Mouse (Mus musculus): ENCODE results near the gene Sipa1l1. TPM values are rescaled to one million over a fixed set of nuclear protein-coding genes. Genes with fewer than 3 reads are reported as not detected.

Gene Sipa1l1
- polyA plus RNA-seq, 1 experiment from 2014 or later = 32.8 TPM

GRCm38 (mm10) chr12:82298662-82299460, 129.7 kb downstream of the Sipa1l1 start:
- Histone ChIP-seq H3K36me3 (ENCODE audit: control insufficient read depth, insufficient read depth, low read length) (no peaks in the 10 kb centered on the region), H3K9me3 (replicated peaks; ENCODE audit: control insufficient read depth, low read length) (no peaks in the 10 kb centered on the region), H3K4me2 (ENCODE audit: low read depth, low read length) (no peak overlapping the region), H3K4me1 (ENCODE audit: control insufficient read depth, insufficient read depth, low read length) (0 out of 2 replicates have a peak, but pooled peaks cover 2% of the 10 kb centered on the region), H3K4me3 (replicated peaks; ENCODE audit: low read length) (no peak overlapping the region), H3K27ac (ENCODE audit: low read length) (no peak overlapping the region), H3K27me3 (ENCODE audit: control insufficient read depth, insufficient read depth, low read length) (no peaks in the 10 kb centered on the region), H3K9ac (ENCODE audit: low read length) (no peak overlapping the region)
- 81% methylated on average over 9 of the region's 9 CpGs for WGBS
- ATAC-seq (ENCODE audit: insufficient read depth, low FRiP score) = no peak

- Histone ChIP-seq H3K9me3 (replicated peaks; ENCODE audit: control insufficient read depth, low read length) (no peaks in the 10 kb centered on the region), H3K4me1 (ENCODE audit: control insufficient read depth, insufficient read depth, low read length) (peaks cover 11% of the 10 kb centered on the region; the same call in 1 of the 2 replicates), H3K27me3 (ENCODE audit: control insufficient read depth, insufficient read depth, low read length) (no peaks in the 10 kb centered on the region), H3K9ac (ENCODE audit: low read length) (no peak overlapping the region), H3K36me3 (ENCODE audit: control insufficient read depth, insufficient read depth, low read length) (no peaks in the 10 kb centered on the region), H3K4me2 (ENCODE audit: low read depth, low read length) (no peak overlapping the region), H3K4me3 (replicated peaks; ENCODE audit: low read length) (no peak overlapping the region), H3K27ac (ENCODE audit: low read length) (no peak overlapping the region; the same call in 1 of the 2 replicates)
- 62% methylated on average over 2 of the region's 2 CpGs for WGBS
- peak; percentile 29; the same call in 1 of the 2 replicates for ATAC-seq (ENCODE audit: insufficient read depth, low FRiP score)
Measured at GRCm38 (mm10) chr12:82304140-82304539, 135.0 kb downstream of the Sipa1l1 start.

GRCm38 (mm10) chr12:82306035-82306434, 136.9 kb downstream of the Sipa1l1 start:
- no peak overlapping the region for H3K9ac ChIP-seq (ENCODE audit: low read length)
- no peak overlapping the region for H3K27ac ChIP-seq (ENCODE audit: low read length)

DNA sequence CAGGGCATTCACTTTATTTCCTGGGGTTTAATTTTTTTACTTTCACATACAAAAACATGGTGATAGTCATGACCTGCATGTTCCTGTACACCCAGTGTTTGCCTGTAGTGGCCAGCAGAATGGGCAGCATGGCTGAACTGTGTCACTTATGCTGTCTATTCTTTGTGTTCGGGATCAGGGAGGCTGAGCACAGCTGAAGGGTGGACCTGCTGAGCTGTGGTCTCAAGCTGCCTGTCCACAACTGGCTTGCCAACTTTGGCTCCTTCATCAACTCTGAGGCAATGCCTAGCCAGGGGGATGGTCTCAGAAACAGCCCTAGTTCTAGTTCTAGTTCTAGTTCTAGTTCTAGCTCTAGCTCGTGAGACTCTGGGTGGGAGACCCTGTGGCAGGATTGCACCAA, 142.5 kb downstream of the Sipa1l1 start:
- Histone ChIP-seq H3K36me3 (ENCODE audit: control insufficient read depth, insufficient read depth, low read length) (no peaks in the 10 kb centered on the region), H3K4me1 (ENCODE audit: control insufficient read depth, insufficient read depth, low read length) (0 out of 2 replicates have a peak, but pooled peaks cover 3% of the 10 kb centered on the region), H3K9ac (ENCODE audit: low read length) (no peak overlapping the region), H3K4me3 (replicated peaks; ENCODE audit: low read length) (no peak overlapping the region), H3K9me3 (replicated peaks; ENCODE audit: control insufficient read depth, low read length) (no peaks in the 10 kb centered on the region), H3K27me3 (ENCODE audit: control insufficient read depth, insufficient read depth, low read length) (no peaks in the 10 kb centered on the region), H3K4me2 (ENCODE audit: low read depth, low read length) (no peak overlapping the region), H3K27ac (ENCODE audit: low read length) (no peak overlapping the region)
- WGBS = 89% methylated on average over 2 of the region's 2 CpGs
- ATAC-seq (ENCODE audit: insufficient read depth, low FRiP score) = no peak

More at GRCm38 (mm10) chr12:82306035-82306434, 136.9 kb downstream of the Sipa1l1 start:
- Histone ChIP-seq H3K4me1 (ENCODE audit: control insufficient read depth, insufficient read depth, low read length) (peaks cover 11% of the 10 kb centered on the region; the same call in 1 of the 2 replicates), H3K4me2 (ENCODE audit: low read depth, low read length) (no peak overlapping the region), H3K4me3 (replicated peaks; ENCODE audit: low read length) (no peak overlapping the region), H3K9me3 (replicated peaks; ENCODE audit: control insufficient read depth, low read length) (no peaks in the 10 kb centered on the region), H3K27me3 (ENCODE audit: control insufficient read depth, insufficient read depth, low read length) (no peaks in the 10 kb centered on the region), H3K36me3 (ENCODE audit: control insufficient read depth, insufficient read depth, low read length) (no peaks in the 10 kb centered on the region)
- no peak for ATAC-seq (ENCODE audit: insufficient read depth, low FRiP score)
- 72% methylated on average over 4 of the region's 4 CpGs for WGBS

GRCm38 (mm10) chr12:82312091-82312820, 143.1 kb downstream of the Sipa1l1 start:
- Histone ChIP-seq H3K27me3 (ENCODE audit: control insufficient read depth, insufficient read depth, low read length) (no peaks in the 10 kb centered on the region), H3K36me3 (ENCODE audit: control insufficient read depth, insufficient read depth, low read length) (no peaks in the 10 kb centered on the region), H3K9ac (ENCODE audit: low read length) (no peak overlapping the region), H3K9me3 (replicated peaks; ENCODE audit: control insufficient read depth, low read length) (no peaks in the 10 kb centered on the region), H3K4me2 (ENCODE audit: low read depth, low read length) (no peak overlapping the region), H3K4me1 (ENCODE audit: control insufficient read depth, insufficient read depth, low read length) (0 out of 2 replicates have a peak, but pooled peaks cover 3% of the 10 kb centered on the region), H3K4me3 (replicated peaks; ENCODE audit: low read length) (no peak overlapping the region), H3K27ac (ENCODE audit: low read length) (no peak overlapping the region)
- WGBS = 71% methylated on average over 17 of the region's 17 CpGs
- peak; percentile 75; the same call in 1 of the 2 replicates for ATAC-seq (ENCODE audit: insufficient read depth, low FRiP score)

GRCm38 (mm10) chr12:82313091-82313490, 144.0 kb downstream of the Sipa1l1 start:
- Histone ChIP-seq H3K27me3 (ENCODE audit: control insufficient read depth, insufficient read depth, low read length) (no peaks in the 10 kb centered on the region), H3K9ac (ENCODE audit: low read length) (no peak overlapping the region), H3K9me3 (replicated peaks; ENCODE audit: control insufficient read depth, low read length) (no peaks in the 10 kb centered on the region), H3K36me3 (ENCODE audit: control insufficient read depth, insufficient read depth, low read length) (no peaks in the 10 kb centered on the region), H3K4me3 (replicated peaks; ENCODE audit: low read length) (no peak overlapping the region), H3K4me1 (ENCODE audit: control insufficient read depth, insufficient read depth, low read length) (0 out of 2 replicates have a peak, but pooled peaks cover 3% of the 10 kb centered on the region), H3K27ac (ENCODE audit: low read length) (no peak overlapping the region), H3K4me2 (ENCODE audit: low read depth, low read length) (no peak overlapping the region)
- no peak for ATAC-seq (ENCODE audit: insufficient read depth, low FRiP score)
- 86% methylated on average over 3 of the region's 3 CpGs for WGBS

GRCm38 (mm10) chr12:82319436-82320131, 150.5 kb downstream of the Sipa1l1 start:
- Histone ChIP-seq H3K9me3 (replicated peaks; ENCODE audit: control insufficient read depth, low read length) (no peaks in the 10 kb centered on the region), H3K36me3 (ENCODE audit: control insufficient read depth, insufficient read depth, low read length) (no peaks in the 10 kb centered on the region), H3K4me1 (ENCODE audit: control insufficient read depth, insufficient read depth, low read length) (peaks cover 8% of the 10 kb centered on the region), H3K9ac (ENCODE audit: low read length) (no peak overlapping the region), H3K4me2 (ENCODE audit: low read depth, low read length) (no peak overlapping the region), H3K27ac (ENCODE audit: low read length) (no peak overlapping the region), H3K27me3 (ENCODE audit: control insufficient read depth, insufficient read depth, low read length) (no peaks in the 10 kb centered on the region), H3K4me3 (replicated peaks; ENCODE audit: low read length) (no peak overlapping the region)
- 65% methylated on average over 7 of the region's 7 CpGs for WGBS
- ATAC-seq (ENCODE audit: insufficient read depth, low FRiP score) = no peak

GRCm38 (mm10) chr12:82320204-82320603, 151.1 kb downstream of the Sipa1l1 start:
- 46% methylated on average over 3 of the region's 3 CpGs for WGBS
- ATAC-seq (ENCODE audit: insufficient read depth, low FRiP score) = no peak

More at GRCm38 (mm10) chr12:82320204-82320603, 151.1 kb downstream of the Sipa1l1 start:
- Histone ChIP-seq H3K4me2 (ENCODE audit: low read depth, low read length) (no peak overlapping the region), H3K9me3 (replicated peaks; ENCODE audit: control insufficient read depth, low read length) (no peaks in the 10 kb centered on the region), H3K36me3 (ENCODE audit: control insufficient read depth, insufficient read depth, low read length) (no peaks in the 10 kb centered on the region), H3K4me1 (ENCODE audit: control insufficient read depth, insufficient read depth, low read length) (peaks cover 8% of the 10 kb centered on the region), H3K4me3 (replicated peaks; ENCODE audit: low read length) (no peak overlapping the region), H3K27ac (ENCODE audit: low read length) (no peak overlapping the region), H3K9ac (ENCODE audit: low read length) (no peak overlapping the region), H3K27me3 (ENCODE audit: control insufficient read depth, insufficient read depth, low read length) (no peaks in the 10 kb centered on the region)

All from stomach, embryonic 16.5 days (tissue).